Mouse (Mus musculus): ENCODE results near the gene Sirpb1b.
"Not testable (repeated sequence)": the region's sequence is repeated elsewhere in the genome, so short reads cannot be mapped to it uniquely, and the experiment has no call there.

Sirpb1b gene

GRCm38 (mm10) chr3:15574887-15575286, at the start of gene Sirpb1b:
TSS of gene Sirpb1b (minus strand) at chr3:15575065.
- DNase-seq (ENCODE audit: low read depth) = not testable (repeated sequence)

DNA sequence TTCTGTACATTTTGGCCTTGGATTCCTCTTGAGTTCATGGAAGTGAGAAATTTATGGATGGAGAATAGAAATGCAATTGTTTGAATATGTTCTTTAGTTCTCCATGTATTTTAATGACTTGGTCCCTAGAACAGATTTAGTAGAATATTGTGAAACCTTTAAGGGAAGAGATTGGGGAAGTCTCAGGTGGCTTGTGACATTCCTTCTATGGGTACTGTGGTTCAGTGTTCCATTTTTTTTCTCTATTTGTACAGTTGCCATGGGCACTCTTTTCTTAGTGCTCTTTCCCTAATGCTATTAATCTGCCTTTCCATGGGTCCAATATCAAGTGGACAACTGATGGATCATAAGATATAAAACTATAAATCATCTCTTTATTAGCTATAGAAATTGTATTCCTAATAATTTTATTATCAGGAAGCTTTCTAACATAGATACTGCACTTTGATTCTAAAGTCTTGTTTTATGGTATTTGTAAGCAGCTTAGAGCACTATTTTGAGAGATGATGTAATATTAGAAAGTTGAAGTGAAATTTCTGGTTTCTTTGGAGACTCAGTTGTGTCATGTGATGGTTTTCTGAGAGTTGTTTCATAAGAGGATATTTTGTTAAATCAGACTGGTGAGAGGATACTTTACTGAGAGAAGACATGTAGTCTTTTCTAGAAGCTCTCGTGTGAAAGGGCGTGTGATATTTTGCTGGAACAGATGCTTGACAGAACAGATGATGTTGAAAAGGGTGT, 15.7 kb upstream of the Sirpb1b start:
- not testable (repeated sequence) for DNase-seq (ENCODE audit: low read depth)

DNA sequence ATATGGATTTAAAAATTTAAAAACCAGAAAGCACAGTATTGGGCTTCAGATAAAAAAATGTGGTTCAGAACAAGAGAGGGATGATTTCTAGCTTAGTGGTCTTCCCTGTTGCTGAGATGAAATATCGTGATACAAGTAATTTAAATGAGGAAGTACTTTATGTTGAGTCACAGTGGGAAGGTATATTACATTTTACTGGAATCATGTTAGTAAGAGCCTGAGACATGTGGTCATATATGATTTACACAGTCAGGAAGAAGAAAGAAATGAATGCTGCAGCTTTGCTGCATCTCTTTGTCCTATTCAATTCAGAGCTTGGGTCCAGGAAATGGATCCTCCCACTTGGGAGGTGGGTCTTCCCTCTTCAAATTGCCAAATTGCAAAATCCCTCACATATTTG, 11.8 kb upstream of the Sirpb1b start:
- not testable (repeated sequence) for DNase-seq (ENCODE audit: low read depth)

DNA sequence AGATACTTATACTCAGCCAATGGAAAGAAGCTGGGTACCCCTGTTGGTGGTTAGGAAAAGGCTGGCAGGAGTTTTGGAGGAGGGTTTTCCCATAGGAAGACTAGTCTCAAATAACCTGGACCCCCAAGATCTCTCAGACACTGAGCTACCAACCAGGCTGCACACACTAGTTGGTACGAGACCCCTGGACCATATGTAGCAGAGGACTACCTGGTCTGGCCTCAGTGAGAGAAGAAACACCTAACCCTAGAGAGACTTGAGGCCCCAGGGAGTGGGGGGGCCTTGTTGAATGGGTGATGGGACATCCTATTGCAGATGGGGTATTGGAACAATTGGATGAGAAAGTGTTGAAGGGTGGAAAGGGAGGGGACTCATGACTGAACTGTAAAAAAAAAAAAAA, 8.6 kb upstream of the Sirpb1b start:
- no peak for DNase-seq (ENCODE audit: low read depth)

- not testable (repeated sequence) for DNase-seq (ENCODE audit: low read depth)
Measured at GRCm38 (mm10) chr3:15582948-15583347, 8.1 kb upstream of the Sirpb1b start.

DNA sequence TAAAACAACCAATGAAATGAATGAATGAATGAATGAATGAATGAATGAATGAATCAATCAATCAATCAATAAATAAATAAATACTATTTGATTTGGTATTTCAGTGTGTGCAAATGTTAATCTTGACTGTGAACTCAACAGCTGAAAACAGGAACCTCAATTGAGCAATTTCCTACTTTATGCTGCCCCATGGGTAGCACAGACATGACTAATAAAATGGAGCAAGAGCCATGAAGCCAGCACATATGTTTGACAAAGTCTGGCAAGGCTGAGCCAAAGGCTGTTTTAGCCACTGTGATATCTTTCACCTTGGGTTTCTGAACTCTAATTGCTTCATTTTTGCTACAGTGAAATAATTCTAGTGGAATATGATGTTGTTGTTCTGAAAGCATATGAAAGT, 1.6 kb upstream of the Sirpb1b start:
- not testable (repeated sequence) for DNase-seq (ENCODE audit: low read depth)

DNA sequence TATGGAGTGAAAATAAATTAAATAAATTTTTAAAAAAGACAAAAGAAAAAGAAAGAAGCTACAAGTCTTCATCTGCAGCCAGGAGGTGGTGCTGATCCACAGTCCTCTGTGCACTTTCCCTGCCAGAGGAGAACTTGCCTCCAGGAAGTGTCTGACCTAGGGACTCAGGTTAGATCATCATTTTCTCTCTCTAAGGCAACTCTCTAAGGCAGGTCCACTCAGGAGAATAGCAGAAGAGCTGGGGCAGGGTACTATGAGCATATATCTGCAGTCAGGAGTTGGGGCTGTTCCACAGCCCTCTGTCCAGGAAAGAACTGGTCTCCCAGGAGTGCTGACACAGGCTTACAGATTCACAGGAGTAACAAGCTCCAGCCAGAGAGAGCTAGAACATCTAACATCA, 46.3 kb downstream of the Sirpb1b start:
- no peak for DNase-seq (ENCODE audit: low read depth)

DNA sequence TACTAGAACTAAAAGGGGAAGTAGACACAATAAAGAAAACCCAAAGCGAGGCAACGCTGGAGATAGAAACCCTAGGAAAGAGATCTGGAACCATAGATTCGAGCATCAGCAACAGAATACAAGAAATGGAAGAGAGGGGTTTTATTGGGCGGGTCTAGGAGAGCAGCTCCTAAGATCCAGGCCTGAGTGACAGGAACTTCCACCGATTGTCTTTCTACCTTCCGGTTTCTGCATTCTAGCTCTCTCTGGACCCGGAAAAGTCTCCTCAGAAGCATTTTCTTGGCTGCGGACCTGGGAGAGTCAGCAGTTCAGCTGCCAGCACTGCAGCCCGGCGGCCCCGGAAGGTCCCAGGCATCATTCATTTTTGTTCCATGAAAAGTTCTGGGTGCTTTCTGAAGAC, 61.3 kb downstream of the Sirpb1b start:
- not testable (repeated sequence) for DNase-seq (ENCODE audit: low read depth)

GRCm38 (mm10) chr3:15507792-15508321, 67.0 kb downstream of the Sirpb1b start:
- not testable (repeated sequence) for DNase-seq (ENCODE audit: low read depth)

DNA sequence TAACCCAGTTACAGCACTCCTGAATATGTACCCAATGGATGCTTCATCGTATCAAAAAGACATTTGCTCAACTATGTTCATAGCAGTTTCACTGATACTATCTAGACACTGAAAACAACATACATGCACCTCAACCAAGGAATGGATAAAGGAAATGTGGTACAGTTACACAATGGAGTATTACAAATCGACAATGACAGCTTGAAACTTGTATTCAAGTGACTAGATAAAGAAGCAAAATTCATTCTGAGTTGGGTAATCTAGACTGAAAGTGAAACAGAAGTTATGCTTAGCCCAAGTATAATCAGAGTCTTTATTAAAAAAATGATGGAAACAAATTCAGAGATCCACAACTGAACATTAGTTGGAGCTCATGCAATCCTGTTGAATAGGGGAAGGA, 100.0 kb downstream of the Sirpb1b start:
- not testable (repeated sequence) for DNase-seq (ENCODE audit: low read depth)

DNA sequence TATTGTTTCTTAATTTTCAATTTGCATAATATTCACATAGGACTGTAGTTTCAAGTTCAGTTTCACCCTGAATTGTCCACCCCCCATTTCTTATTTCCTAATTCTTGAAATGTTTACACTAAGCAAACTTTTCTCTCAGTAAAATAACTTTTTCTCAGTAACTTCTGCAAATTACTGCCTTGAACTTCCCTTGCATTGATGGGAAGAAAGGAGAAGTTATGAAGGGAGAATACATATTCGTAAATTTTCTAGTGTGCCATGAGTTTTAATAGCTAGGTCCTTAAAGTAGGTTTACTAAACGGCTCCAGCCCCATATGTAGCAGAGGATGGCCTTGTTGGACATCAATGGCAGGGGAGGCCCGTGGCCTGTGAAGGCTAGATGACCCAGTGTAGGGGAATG, 104.7 kb downstream of the Sirpb1b start:
- not testable (repeated sequence) for DNase-seq (ENCODE audit: low read depth)

All from naive thymus-derived CD4-positive, alpha-beta T cell, adult 2 months (primary cell).